Mouse (Mus musculus) hindbrain, postnatal 0 days (tissue): ENCODE data around the gene Cd207. TPM values are rescaled to one million over a fixed set of nuclear protein-coding genes. Genes with fewer than 3 reads are reported as not detected.
A peak's percentile ranks its signal among the peaks of the same experiment; 100 is the strongest.

Experiments
- ATAC-seq: fragments of 200-750 bp; cut with Nextera tagmentation; 2 replicates; pipeline ENCODE4 v1.8.0; 2017; ENCODE audit warnings: mild to moderate bottlenecking, moderate TSS enrichment, moderate library complexity
- DNase-seq: peaks from one replicate; pipeline ENCODE4 v3.0.0-alpha.2; 2015; ENCODE audit warnings: low spot score
- H3K27ac ChIP-seq: fragments of 300-500 bp; sonication (generic); 2 replicates; pipeline ENCODE4 v1.5.1; 2014; ENCODE audit warnings: mild to moderate bottlenecking
- H3K27me3 ChIP-seq: fragments of 300-500 bp; sonication (generic); 2 replicates; pipeline ENCODE4 v1.6.1; 2014; ENCODE audit warnings: low read length, mixed read lengths; ENCODE audit not compliant: insufficient read depth
- H3K36me3 ChIP-seq: fragments of 300-500 bp; sonication (generic); 2 replicates; pipeline ENCODE4 v1.6.1; 2014; ENCODE audit warnings: low read length, mixed read lengths; ENCODE audit not compliant: insufficient read depth
- H3K4me1 ChIP-seq: fragments of 300-500 bp; sonication (generic); 2 replicates; pipeline ENCODE4 v1.6.1; 2014; ENCODE audit warnings: antibody characterized with exemption, low read length, mixed read lengths; ENCODE audit not compliant: insufficient read depth
- H3K4me2 ChIP-seq: fragments of 300-500 bp; sonication (generic); 2 replicates; pipeline ENCODE4 v1.6.1; 2014; ENCODE audit warnings: low read depth, mild to moderate bottlenecking, low read length, moderate library complexity, mixed read lengths
- H3K4me3 ChIP-seq: fragments of 300-500 bp; sonication (generic); 2 replicates; pipeline ENCODE4 v1.5.1; 2014; ENCODE audit warnings: low read length
- H3K9ac ChIP-seq: fragments of 300-500 bp; sonication (generic); replicated peaks from 2 replicates; pipeline ENCODE4 v1.6.1; 2014; ENCODE audit warnings: mild to moderate bottlenecking, low read length, moderate library complexity, mixed read lengths
- H3K9me3 ChIP-seq: fragments of 300-500 bp; sonication (generic); 2 replicates; pipeline ENCODE4 v1.6.1; 2016; ENCODE audit warnings: low read length, mixed read lengths
- CTCF ChIP-seq: IDR thresholded peaks from 2 replicates; pipeline ENCODE4 v1.5.1; 2016; ENCODE audit warnings: antibody characterized with exemption, control low read depth, low read depth
- WGBS: fragments of 180-500 bp; shearing (Covaris S2); extraction: QIAGEN DNeasy Blood & Tissue Kit; methylation state at CpG from one replicate; pipeline ENCODE4 v1.1.7; 2014; 5-methylcytosine and 5-hydroxymethylcytosine counted together
- polyA plus RNA-seq: library from polyadenylated mRNA; unstranded; fragments of >200 nt; fragmentation: Nextera tagmentation; extraction: Ambion mirVana; gene quantifications from 2 replicates; pipeline ENCODE4 v1.2.1, GENCODE M21; 2015
- total RNA-seq: library from RNA; depleted of rRNA; stranded (reverse); fragments of >200 nt; gene quantifications from 2 replicates; pipeline ENCODE4 v1.2.3, GENCODE M21; 2014; rRNA removed

Cd207 gene
- not detected in 2 replicates for total RNA-seq
- polyA plus RNA-seq: not detected in 2 replicates

DNA sequence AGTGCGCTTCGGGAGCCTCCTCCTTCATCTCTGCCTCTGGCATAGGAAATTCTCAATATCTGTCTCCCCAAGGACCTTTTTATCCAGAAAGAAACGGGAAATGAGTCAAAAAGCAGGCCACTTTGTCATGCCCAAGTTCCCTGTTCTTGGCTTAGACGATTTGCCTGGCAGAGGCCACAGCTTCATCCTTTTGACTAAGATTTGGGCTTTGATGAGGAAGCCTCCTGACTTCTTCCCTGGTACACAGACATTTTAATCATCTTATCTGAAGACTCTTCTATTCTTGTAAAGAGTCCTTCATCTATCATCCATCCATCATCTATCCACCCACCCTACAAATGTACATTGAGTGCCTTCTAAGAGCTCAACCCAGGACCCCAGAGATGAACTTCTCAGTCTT is at the start of gene Cd207:
TSS of gene Cd207 (minus strand) at position 101 of the 400 bp plus-strand sequence.
- H3K27me3 ChIP-seq: no peaks in the 10 kb centered on the region
- no peak within 1 kb of the TSS for H3K9ac ChIP-seq
- H3K4me3 ChIP-seq: no peak within 1 kb of the TSS
- no peak for TF ChIP-seq CTCF
- H3K4me1 ChIP-seq: no peaks in the 10 kb centered on the region
- no peak within 1 kb of the TSS for H3K27ac ChIP-seq
- 75% methylated on average over 4 of the region's 4 CpGs for WGBS
- DNase-seq (no peak), ATAC-seq (no peak)
- no peaks in the 10 kb centered on the region for H3K36me3 ChIP-seq
- no peaks in the 10 kb centered on the region for H3K9me3 ChIP-seq
- H3K4me2 ChIP-seq: no peak within 1 kb of the TSS

DNA sequence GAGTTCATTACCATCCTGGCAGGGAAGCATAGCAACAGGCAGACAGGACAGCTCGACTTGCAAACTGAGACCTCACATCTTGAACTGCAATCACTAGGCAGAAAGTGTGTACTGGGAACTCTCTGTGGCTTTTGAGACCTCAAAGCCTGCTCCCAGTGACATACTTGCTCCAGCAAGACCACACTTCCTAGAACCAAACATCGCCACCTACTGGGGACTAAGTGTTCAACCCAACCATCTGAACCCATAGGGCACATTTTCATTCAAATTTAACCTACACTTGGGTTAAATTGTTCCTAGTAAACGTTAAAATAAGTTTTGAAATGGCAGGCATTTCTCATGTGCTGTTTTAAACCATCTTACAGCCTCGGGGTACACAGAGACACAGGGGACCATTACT is 49.5 kb upstream of the Cd207 start:
- 39% methylated on average over 4 of the region's 4 CpGs for WGBS
- TF ChIP-seq CTCF: peak; percentile 49
- peaks cover 31% of the 10 kb centered on the region for H3K27me3 ChIP-seq
- H3K4me3 ChIP-seq: no peak overlapping the region
- no peaks in the 10 kb centered on the region for H3K9me3 ChIP-seq
- no peaks in the 10 kb centered on the region for H3K4me1 ChIP-seq
- no peak overlapping the region for H3K27ac ChIP-seq
- DNase-seq (no peak), ATAC-seq (no peak)
- no peak overlapping the region for H3K9ac ChIP-seq
- no peaks in the 10 kb centered on the region for H3K36me3 ChIP-seq
- H3K4me2 ChIP-seq: no peak overlapping the region

DNA sequence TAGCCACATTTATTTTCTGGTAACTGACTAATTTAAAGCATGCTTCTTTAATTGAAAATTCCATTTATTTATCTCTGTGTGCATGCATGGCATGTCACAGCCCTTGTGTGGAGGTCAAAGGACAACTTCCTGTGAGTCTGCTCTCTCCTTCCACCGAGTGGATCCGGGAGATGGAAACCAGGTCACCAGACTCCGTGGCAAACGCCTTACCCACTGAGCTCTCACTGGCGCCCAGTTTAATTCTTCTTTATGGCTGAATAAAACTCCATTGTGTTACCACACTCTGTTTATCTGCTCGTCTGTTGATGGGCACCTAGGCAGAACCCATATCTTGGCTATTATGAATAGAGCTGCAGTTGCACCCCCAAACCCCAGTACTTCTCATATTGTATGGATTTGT is 44.9 kb upstream of the Cd207 start:
- H3K9ac ChIP-seq: no peak overlapping the region
- no peaks in the 10 kb centered on the region for H3K36me3 ChIP-seq
- H3K27me3 ChIP-seq: peaks cover 72% of the 10 kb centered on the region
- no peak for TF ChIP-seq CTCF
- WGBS: 20% methylated on average over 6 of the region's 6 CpGs
- no peak overlapping the region for H3K4me2 ChIP-seq
- no peak for ATAC-seq
- H3K9me3 ChIP-seq: no peaks in the 10 kb centered on the region
- no peaks in the 10 kb centered on the region for H3K4me1 ChIP-seq
- no peak overlapping the region for H3K4me3 ChIP-seq
- DNase-seq: no peak
- H3K27ac ChIP-seq: no peak overlapping the region

DNA sequence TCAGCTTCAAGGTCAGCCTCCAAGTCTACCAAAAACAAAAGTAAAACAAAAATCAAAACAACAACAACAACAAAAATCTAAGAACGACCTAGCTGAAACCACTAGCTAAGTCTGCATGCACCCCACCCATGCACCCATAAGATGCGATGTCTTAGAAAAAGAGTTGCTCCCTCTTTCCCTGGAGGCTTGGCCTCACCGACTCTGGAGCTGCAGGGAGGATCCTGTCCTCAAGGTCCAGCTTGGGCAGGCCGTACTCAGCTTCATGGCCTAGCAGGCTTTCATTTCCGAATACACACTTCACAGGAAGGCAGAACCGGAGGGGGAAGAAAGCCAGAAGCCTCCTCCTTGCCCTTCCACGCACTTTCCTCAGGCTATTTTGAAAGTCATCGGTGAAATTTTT is 39.4 kb upstream of the Cd207 start:
- Histone ChIP-seq H3K27ac (no peak overlapping the region), H3K9me3 (no peaks in the 10 kb centered on the region), H3K36me3 (no peaks in the 10 kb centered on the region), H3K4me1 (0 out of 2 replicates have a peak, but pooled peaks cover 2% of the 10 kb centered on the region), H3K9ac (no peak overlapping the region), H3K4me3 (no peak overlapping the region), H3K27me3 (peaks cover 87% of the 10 kb centered on the region), H3K4me2 (no peak overlapping the region)
- DNase-seq: no peak
- ATAC-seq: no peak
- TF ChIP-seq CTCF: no peak
- WGBS: 3% methylated on average over 8 of the region's 8 CpGs

DNA sequence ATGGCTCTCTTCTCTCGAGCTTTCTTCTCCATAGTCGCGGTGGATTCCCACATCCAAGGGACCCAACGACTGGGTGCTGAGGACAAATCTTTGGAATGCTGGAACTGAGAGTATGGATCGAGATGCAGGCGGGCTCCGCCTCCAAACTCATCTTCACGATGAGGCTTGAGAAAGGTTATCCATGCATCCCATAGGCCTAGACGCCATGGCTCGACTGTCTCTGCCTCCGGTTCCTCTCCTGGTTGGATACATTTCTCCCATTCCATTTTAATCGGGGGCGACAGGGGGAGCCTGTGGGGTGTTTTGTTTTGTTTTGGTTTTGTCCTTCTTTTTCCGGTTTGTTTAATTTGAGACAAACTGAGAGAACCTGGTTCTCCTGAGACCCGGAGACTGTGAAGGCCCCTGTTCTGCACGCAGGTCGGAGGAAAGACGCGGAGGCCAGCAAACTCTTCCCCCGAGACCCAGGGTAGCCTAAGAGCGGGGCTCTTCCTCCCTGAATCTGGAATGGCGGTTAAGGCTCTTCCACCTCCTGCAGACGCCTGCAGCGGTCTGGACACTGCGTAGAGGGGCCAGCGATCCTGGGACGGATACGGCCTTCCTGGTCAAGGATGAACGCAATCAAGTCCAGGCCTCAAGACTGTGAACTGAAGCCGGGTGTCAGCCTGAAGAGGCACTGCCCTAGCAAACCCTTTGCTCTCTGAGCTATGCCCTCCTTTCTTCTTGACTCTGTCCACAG is 38.0 kb upstream of the Cd207 start:
- H3K9me3 ChIP-seq: no peaks in the 10 kb centered on the region
- ATAC-seq (no peak), DNase-seq (no peak)
- no peaks in the 10 kb centered on the region for H3K36me3 ChIP-seq
- no peak overlapping the region for H3K4me2 ChIP-seq
- no peak overlapping the region for H3K4me3 ChIP-seq
- no peak overlapping the region for H3K9ac ChIP-seq
- H3K27ac ChIP-seq: no peak overlapping the region
- 0 out of 2 replicates have a peak, but pooled peaks cover 5% of the 10 kb centered on the region for H3K4me1 ChIP-seq
- peaks cover 86% of the 10 kb centered on the region for H3K27me3 ChIP-seq
- WGBS: 1% methylated on average over 30 of the region's 30 CpGs
- TF ChIP-seq CTCF: no peak

DNA sequence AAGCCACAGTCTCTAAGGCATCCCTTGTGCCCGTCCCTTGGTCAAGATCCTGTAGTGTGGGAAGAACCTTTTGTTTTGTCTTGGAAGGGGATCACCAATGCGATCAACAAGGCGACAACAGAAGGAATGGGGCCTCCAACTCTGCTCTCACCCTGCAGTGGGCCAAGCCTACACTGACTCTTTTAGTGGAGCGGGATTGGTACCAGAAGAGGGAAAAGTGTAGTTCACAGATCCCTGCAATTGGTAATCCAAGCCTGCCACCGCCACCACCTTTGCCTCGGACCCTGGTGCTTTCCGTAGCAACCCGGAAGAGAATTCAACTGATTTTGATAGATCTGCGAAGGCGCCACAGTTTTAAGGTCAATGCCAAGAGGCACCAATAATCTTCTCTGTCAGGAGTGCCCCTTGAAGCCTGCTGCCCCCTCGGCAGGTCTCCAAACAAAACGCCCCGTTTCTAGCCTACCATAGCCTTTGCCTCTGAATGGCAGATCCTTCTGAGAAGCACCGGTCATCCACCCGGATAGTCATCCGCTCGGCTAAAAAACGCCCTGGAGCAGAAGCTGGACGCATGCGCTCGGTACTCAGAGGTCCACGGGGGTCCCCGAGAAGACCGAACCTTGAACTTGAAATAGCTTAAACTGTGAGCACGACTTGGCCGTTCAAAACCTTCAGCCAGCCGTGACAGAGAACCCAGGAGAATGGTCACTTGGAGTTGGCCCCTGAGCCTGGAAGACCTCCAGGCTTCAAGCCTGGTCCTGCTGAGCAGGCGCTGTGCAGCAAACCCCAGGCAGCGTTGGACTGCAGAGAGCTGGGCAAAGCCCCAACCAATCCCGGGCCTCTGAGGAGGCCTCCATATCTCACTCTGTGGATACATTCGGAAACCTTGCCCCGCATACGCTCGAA is 36.8 kb upstream of the Cd207 start:
- Histone ChIP-seq H3K9me3 (no peaks in the 10 kb centered on the region), H3K27me3 (peaks cover 85% of the 10 kb centered on the region), H3K9ac (no peak overlapping the region), H3K4me3 (no peak overlapping the region), H3K4me1 (0 out of 2 replicates have a peak, but pooled peaks cover 5% of the 10 kb centered on the region), H3K27ac (no peak overlapping the region), H3K36me3 (no peaks in the 10 kb centered on the region), H3K4me2 (no peak overlapping the region)
- DNase-seq (peak; percentile 36), ATAC-seq (no peak)
- WGBS: 1% methylated on average over 34 of the region's 34 CpGs
- TF ChIP-seq CTCF: no peak
